9 mouse cellular contexts compared by ENCODE assay signal in the genomic region with DNA sequence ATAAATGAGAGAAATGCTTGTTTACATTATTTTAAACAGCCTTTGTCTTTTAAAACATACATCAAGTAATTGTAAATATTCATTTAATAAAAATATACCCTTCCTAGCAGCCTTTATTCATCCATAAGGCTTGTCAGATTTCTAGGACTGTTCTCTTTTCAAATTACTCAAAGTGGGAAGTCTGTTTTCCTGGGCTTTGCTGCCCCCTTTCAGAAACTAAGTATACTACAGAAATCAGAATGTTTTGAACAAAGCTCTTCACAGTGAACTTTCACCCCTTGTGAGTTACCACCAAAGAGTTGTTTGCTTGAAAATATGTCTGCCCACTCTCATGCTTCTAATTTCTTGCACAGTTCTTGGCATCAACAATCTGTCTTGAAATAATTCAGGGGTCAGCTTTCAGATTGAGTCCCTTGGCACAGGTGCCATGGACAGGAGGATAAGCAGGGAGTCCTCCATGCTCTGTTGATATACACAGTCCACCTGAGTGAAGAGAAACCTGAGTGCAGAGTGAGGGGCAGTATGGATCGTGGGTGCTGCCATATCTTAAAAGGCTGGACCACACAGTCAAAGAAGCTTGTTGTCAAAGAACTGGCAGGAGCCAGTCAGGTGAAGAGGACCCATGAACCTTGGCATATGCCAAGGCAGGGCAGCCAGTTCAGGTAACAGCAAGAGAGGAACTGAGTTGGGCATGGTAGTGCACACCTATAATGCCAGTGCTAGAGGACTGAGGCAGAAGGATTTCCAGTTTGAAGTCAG. TPM values are rescaled to one million over a fixed set of nuclear protein-coding genes. Genes with fewer than 3 reads are reported as not detected.
DNase-seq lines count a peak whose midpoint lies in the region; ATAC-seq lines count a peak whose summit lies in the region.
"Had no signal": no experiment of that assay in that cellular context is flagged by ENCODE, and none has a peak within 500 bp of the region (broad histone marks: within the 10 kb centered on the region; RNA-seq: fewer than 3 reads in every experiment).

No protein-coding gene starts in this region.

- no peaks in the 10 kb centered on the region for H3K4me1 ChIP-seq in forebrain, embryonic 11.5 days (replicated peaks; ENCODE audit: control insufficient read depth, insufficient read depth, low read length)
- H3K4me1 ChIP-seq in forebrain, embryonic 10.5 days, result no peaks in the 10 kb centered on the region
- H3K4me1 ChIP-seq in hindbrain, embryonic 16.5 days (ENCODE audit: control insufficient read depth, insufficient read depth, low read depth, low read length), result no peaks in the 10 kb centered on the region
- H3K4me1 ChIP-seq in midbrain, embryonic 12.5 days, result no peaks in the 10 kb centered on the region

- ATAC-seq in forebrain, embryonic 11.5 days (replicated peaks; ENCODE audit: low FRiP score), result peak; percentile 39
- ATAC-seq in hindbrain, embryonic 16.5 days, result peak; percentile 61; the same call in 1 of the 2 replicates
- ATAC-seq in midbrain, embryonic 12.5 days (ENCODE audit: low FRiP score, low read depth), result 0 out of 2 replicates have a peak, but pooled peaks have one; percentile 41

- no peaks in the 10 kb centered on the region for H3K9me3 ChIP-seq in forebrain, embryonic 11.5 days (ENCODE audit: control insufficient read depth, low read length)
- H3K9me3 ChIP-seq in forebrain, embryonic 10.5 days, result no peaks in the 10 kb centered on the region
- no peaks in the 10 kb centered on the region for H3K9me3 ChIP-seq in hindbrain, embryonic 16.5 days (ENCODE audit: control insufficient read depth, low read length)
- no peaks in the 10 kb centered on the region for H3K9me3 ChIP-seq in midbrain, embryonic 12.5 days

- H3K4me2 ChIP-seq in forebrain, embryonic 11.5 days (ENCODE audit: low read depth, low read length, severe bottlenecking), result no peak overlapping the region
- no peak overlapping the region for H3K4me2 ChIP-seq in hindbrain, embryonic 16.5 days (ENCODE audit: low read length)
- H3K4me2 ChIP-seq in midbrain, embryonic 12.5 days (replicated peaks), result no peak overlapping the region

- DNase-seq in forebrain, embryonic 11.5 days (ENCODE audit: low spot score), result no peak
- DNase-seq in forebrain, embryonic 10.5 days (ENCODE audit: extremely low spot score, low spot score), result no peak
- DNase-seq in ovary, postnatal 14 days (ENCODE audit: low spot score), result peak; percentile 13
- no peak for DNase-seq in ovary, postnatal 36 days (ENCODE audit: low spot score)
- DNase-seq in adrenal gland, adult 8-10 months, result no peak
- DNase-seq in right cerebral cortex, postnatal 4 days, result no peak

- H3K27me3 ChIP-seq in forebrain, embryonic 11.5 days (ENCODE audit: control insufficient read depth, insufficient read depth, low read length), result no peaks in the 10 kb centered on the region
- no peaks in the 10 kb centered on the region for H3K27me3 ChIP-seq in forebrain, embryonic 10.5 days (ENCODE audit: poor library complexity, severe bottlenecking)
- H3K27me3 ChIP-seq in hindbrain, embryonic 16.5 days (replicated peaks; ENCODE audit: control insufficient read depth, insufficient read depth, low read length), result no peaks in the 10 kb centered on the region
- H3K27me3 ChIP-seq in midbrain, embryonic 12.5 days, result no peaks in the 10 kb centered on the region
- H3K27me3 ChIP-seq: megakaryocyte, embryonic 14.5 days had no signal

- H3K4me3 ChIP-seq in forebrain, embryonic 11.5 days (ENCODE audit: low read depth, low read length), result no peak overlapping the region
- no peak overlapping the region for H3K4me3 ChIP-seq in forebrain, embryonic 10.5 days
- H3K4me3 ChIP-seq in hindbrain, embryonic 16.5 days (ENCODE audit: low read length), result no peak overlapping the region
- H3K4me3 ChIP-seq in midbrain, embryonic 12.5 days, result no peak overlapping the region
- H3K4me3 ChIP-seq: megakaryocyte, embryonic 14.5 days had no signal

- WGBS in forebrain, embryonic 11.5 days, result 66% methylated on average over 1 of the region's 1 CpGs
- WGBS in forebrain, embryonic 10.5 days, result 77% methylated on average over 1 of the region's 1 CpGs
- WGBS in hindbrain, embryonic 16.5 days, result 76% methylated on average over 1 of the region's 1 CpGs
- WGBS in midbrain, embryonic 12.5 days, result 66% methylated on average over 1 of the region's 1 CpGs

- no peaks in the 10 kb centered on the region; the same call in 1 of the 2 replicates for H3K36me3 ChIP-seq in forebrain, embryonic 11.5 days (ENCODE audit: control insufficient read depth, insufficient read depth, low read length)
- H3K36me3 ChIP-seq in forebrain, embryonic 10.5 days (replicated peaks), result peaks cover 11% of the 10 kb centered on the region
- H3K36me3 ChIP-seq in hindbrain, embryonic 16.5 days (ENCODE audit: control insufficient read depth, insufficient read depth, low read length), result no peaks in the 10 kb centered on the region
- peaks cover 3% of the 10 kb centered on the region for H3K36me3 ChIP-seq in midbrain, embryonic 12.5 days

- no peak overlapping the region for H3K27ac ChIP-seq in forebrain, embryonic 11.5 days (ENCODE audit: low read depth, low read length)
- H3K27ac ChIP-seq in forebrain, embryonic 10.5 days, result no peak overlapping the region
- H3K27ac ChIP-seq in hindbrain, embryonic 16.5 days (ENCODE audit: low read depth, low read length), result no peak overlapping the region
- no peak overlapping the region for H3K27ac ChIP-seq in midbrain, embryonic 12.5 days (replicated peaks)

- H3K9ac ChIP-seq in forebrain, embryonic 11.5 days (ENCODE audit: low read length), result no peak overlapping the region
- H3K9ac ChIP-seq in hindbrain, embryonic 16.5 days (ENCODE audit: low read depth, low read length), result no peak overlapping the region
- no peak overlapping the region for H3K9ac ChIP-seq in midbrain, embryonic 12.5 days (replicated peaks)

RNA-seq across cellular contexts. Expression of a gene that starts 47.9 kb away (rescaled TPM):
- polyA plus RNA-seq in forebrain, embryonic 11.5 days (2014; fragmentation: Nextera tagmentation; extraction: Ambion mirVana), result 327 and 360 TPM in 2 replicates
- polyA plus RNA-seq in forebrain, embryonic 10.5 days (2016; fragmentation: Nextera tagmentation; extraction: Ambion mirVana), result 296 and 303 TPM in 2 replicates
- 251 and 284 TPM in 2 replicates for polyA plus RNA-seq in hindbrain, embryonic 16.5 days (2015; fragmentation: Nextera tagmentation; extraction: Ambion mirVana)
- 344 and 364 TPM in 2 replicates for polyA plus RNA-seq in midbrain, embryonic 12.5 days (2016; fragmentation: Nextera tagmentation; extraction: Ambion mirVana)
- total RNA-seq in adrenal gland, adult 8-10 months (2022), result 100 to 1,000 TPM; 120 to 217 (median 165) TPM

RNA-seq across cellular contexts. Expression of a gene that starts 53.2 kb away (rescaled TPM):
- polyA plus RNA-seq in forebrain, embryonic 11.5 days (2014; fragmentation: Nextera tagmentation; extraction: Ambion mirVana), result 19.1 and 19.3 TPM in 2 replicates
- 13.8 and 15.2 TPM in 2 replicates for polyA plus RNA-seq in forebrain, embryonic 10.5 days (2016; fragmentation: Nextera tagmentation; extraction: Ambion mirVana)
- 19.5 TPM in 2 replicates for polyA plus RNA-seq in hindbrain, embryonic 16.5 days (2015; fragmentation: Nextera tagmentation; extraction: Ambion mirVana)
- polyA plus RNA-seq in midbrain, embryonic 12.5 days (2016; fragmentation: Nextera tagmentation; extraction: Ambion mirVana), result 15.8 and 20.1 TPM in 2 replicates
- 10 to 100 TPM; 11.6 to 30.3 (median 23.4) TPM for total RNA-seq in adrenal gland, adult 8-10 months (2022)
